Mouse (Mus musculus) liver, adult 2 months (tissue): Measurements from ENCODE around the gene Disc1. TPM values are rescaled to one million over a fixed set of nuclear protein-coding genes. Genes with fewer than 3 reads are reported as not detected.

Source experiments
- DNase-seq: peaks from one replicate; pipeline ENCODE4 v3.0.0-alpha.2; 2011; ENCODE audit warnings: low read depth, low spot score; ENCODE audit errors: extremely low read depth
- H3K27ac ChIP-seq: fragments of 200-500 bp; replicated peaks from 2 replicates; pipeline ENCODE4 v1.5.1; 2012; ENCODE audit warnings: low read depth, mild to moderate bottlenecking, control low read depth, inconsistent platforms, low read length; ENCODE audit not compliant: insufficient read depth
- H3K27me3 ChIP-seq: fragments of 200-500 bp; 2 replicates; pipeline ENCODE4 v1.6.1; 2012; ENCODE audit warnings: mild to moderate bottlenecking, moderate library complexity, low read length, inconsistent platforms; ENCODE audit not compliant: control insufficient read depth, insufficient read depth
- H3K36me3 ChIP-seq: fragments of 200-500 bp; 2 replicates; pipeline ENCODE4 v1.6.1; 2012; ENCODE audit warnings: low read length, inconsistent platforms; ENCODE audit not compliant: control insufficient read depth, insufficient read depth
- H3K4me1 ChIP-seq: fragments of 200-500 bp; 2 replicates; pipeline ENCODE4 v1.6.1; 2011; ENCODE audit warnings: low read length; ENCODE audit not compliant: control insufficient read depth, insufficient read depth
- H3K4me3 ChIP-seq: fragments of 200-500 bp; 2 replicates; pipeline ENCODE4 v1.5.1; 2011; ENCODE audit warnings: low read depth, mild to moderate bottlenecking, control low read depth, low read length, moderate library complexity; ENCODE audit not compliant: insufficient read depth
- H3K79me2 ChIP-seq: fragments of 200-500 bp; 2 replicates; pipeline ENCODE4 v1.6.1; 2012; ENCODE audit warnings: inconsistent platforms, mild to moderate bottlenecking, low read length, moderate library complexity; ENCODE audit not compliant: control insufficient read depth, insufficient read depth
- H3K9ac ChIP-seq: fragments of 200-500 bp; 2 replicates; pipeline ENCODE4 v1.6.1; 2012; ENCODE audit warnings: low read depth, mild to moderate bottlenecking, control low read depth, inconsistent platforms, low read length
- CTCF ChIP-seq: fragments of 200-500 bp; IDR thresholded peaks from 2 replicates; pipeline ENCODE4 v1.5.1; 2011; ENCODE audit warnings: low read depth, low read length, control low read depth
- POLR2A ChIP-seq: fragments of 200-500 bp; IDR thresholded peaks from 2 replicates; pipeline ENCODE4 v1.6.1; 2011; ENCODE audit warnings: low read length, control low read depth; ENCODE audit not compliant: insufficient read depth; ENCODE audit errors: extremely low read depth
- WGBS: fragments of 180-500 bp; shearing (Covaris S2); methylation state at CpG from one replicate; pipeline ENCODE4 v1.1.7; 2018; 5-methylcytosine and 5-hydroxymethylcytosine counted together
- polyA plus RNA-seq: library from polyadenylated mRNA; depleted of rRNA; stranded (reverse); fragments of >200 nt; gene quantifications from 2 replicates; pipeline ENCODE4 v1.2.3, GENCODE M21; 2012
- total RNA-seq: library from RNA; depleted of rRNA; stranded (reverse); fragments of >200 nt; gene quantifications from 2 replicates; pipeline ENCODE4 v1.2.3, GENCODE M21; 2014

Gene Disc1
- total and polyA plus RNA-seq, 2 experiments, result 0.16 to 0.37 TPM

DNA sequence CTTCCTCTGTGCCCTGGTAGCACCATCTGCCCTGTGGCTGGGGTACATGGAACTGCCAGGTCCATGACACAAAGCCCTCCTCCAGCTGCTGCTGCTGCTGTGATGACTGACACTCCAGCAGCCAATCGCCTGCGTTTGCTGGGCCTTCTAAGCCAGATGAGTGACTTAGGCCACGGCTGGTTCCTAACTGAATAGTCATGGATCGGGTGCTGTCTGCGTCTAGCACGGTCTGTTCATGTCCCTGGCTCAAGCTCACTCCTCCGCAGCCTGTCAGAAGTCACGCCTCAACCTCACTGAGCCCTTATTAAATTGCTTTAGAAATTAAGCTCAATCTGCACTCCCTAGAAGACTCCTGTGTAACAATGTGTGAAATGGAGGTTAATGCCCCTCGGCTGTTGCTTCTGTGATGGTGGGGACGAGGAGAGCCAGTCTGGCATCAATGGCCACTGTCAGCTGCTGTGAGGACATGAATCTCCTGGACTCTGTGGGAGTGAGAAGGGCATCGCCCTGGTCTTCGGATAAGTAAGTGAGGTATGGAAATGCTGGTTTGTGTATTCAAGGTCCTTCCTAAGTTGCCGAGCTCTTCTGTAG, 146.4 kb downstream of the Disc1 start:
- Histone ChIP-seq H3K27ac (no peak overlapping the region), H3K4me3 (no peak overlapping the region), H3K36me3 (no peaks in the 10 kb centered on the region), H3K4me1 (no peaks in the 10 kb centered on the region), H3K79me2 (no peaks in the 10 kb centered on the region), H3K27me3 (no peaks in the 10 kb centered on the region), H3K9ac (no peak overlapping the region)
- WGBS, result 92% methylated on average over 13 of the region's 13 CpGs
- no peak for DNase-seq
- TF ChIP-seq CTCF (no peak), POLR2A (no peak)

DNA sequence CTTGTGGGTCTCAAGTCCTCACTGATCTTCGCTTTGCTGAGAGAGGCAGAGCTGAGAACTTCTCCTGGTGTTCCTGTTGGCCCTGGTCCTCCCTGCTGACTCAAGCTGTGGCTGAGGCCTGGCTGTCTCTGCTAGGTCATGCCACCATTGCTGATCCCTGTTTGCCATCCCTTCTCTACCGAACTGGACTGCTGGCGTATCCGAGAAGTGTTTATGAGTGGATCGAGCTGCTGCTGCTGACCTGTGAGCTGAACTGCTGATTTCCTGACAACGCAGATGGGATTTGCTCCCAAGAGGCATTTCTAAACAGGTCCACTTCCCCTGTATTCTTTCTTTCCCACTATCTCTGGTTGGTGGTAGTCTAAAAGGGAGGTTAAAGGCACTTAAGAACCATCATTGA, 147.7 kb downstream of the Disc1 start:
- Histone ChIP-seq H3K4me3 (no peak overlapping the region), H3K36me3 (no peaks in the 10 kb centered on the region), H3K27me3 (no peaks in the 10 kb centered on the region), H3K9ac (no peak overlapping the region), H3K27ac (no peak overlapping the region), H3K79me2 (no peaks in the 10 kb centered on the region), H3K4me1 (no peaks in the 10 kb centered on the region)
- TF ChIP-seq CTCF (no peak), POLR2A (no peak)
- no peak for DNase-seq
- 96% methylated on average over 6 of the region's 6 CpGs for WGBS

DNA sequence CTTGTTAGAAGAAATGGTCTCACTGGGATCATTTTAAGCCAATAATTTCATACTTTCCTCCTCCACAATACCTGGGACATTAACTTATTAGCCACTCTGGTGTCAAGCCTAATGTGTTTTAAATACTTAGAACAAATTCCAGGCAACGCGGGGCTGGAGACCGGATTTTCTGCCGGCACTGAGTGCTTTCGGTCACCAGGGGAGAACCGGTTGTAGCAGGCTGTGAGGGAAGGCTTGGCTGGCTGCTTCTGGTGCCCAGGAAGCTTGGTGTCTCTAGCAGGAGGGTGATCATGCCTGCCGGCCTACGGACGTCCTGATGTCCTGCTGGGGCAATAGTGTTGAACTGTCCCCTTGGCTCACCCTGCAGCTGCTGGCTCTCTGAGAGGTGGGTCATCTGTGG, 149.0 kb downstream of the Disc1 start:
- no peak overlapping the region for H3K4me3 ChIP-seq
- no peaks in the 10 kb centered on the region for H3K4me1 ChIP-seq
- DNase-seq, result no peak
- H3K9ac ChIP-seq, result no peak overlapping the region
- H3K79me2 ChIP-seq, result no peaks in the 10 kb centered on the region
- no peaks in the 10 kb centered on the region for H3K36me3 ChIP-seq
- H3K27ac ChIP-seq, result no peak overlapping the region
- WGBS, result 90% methylated on average over 9 of the region's 9 CpGs
- no peaks in the 10 kb centered on the region for H3K27me3 ChIP-seq
- TF ChIP-seq POLR2A (no peak), CTCF (no peak)

DNA sequence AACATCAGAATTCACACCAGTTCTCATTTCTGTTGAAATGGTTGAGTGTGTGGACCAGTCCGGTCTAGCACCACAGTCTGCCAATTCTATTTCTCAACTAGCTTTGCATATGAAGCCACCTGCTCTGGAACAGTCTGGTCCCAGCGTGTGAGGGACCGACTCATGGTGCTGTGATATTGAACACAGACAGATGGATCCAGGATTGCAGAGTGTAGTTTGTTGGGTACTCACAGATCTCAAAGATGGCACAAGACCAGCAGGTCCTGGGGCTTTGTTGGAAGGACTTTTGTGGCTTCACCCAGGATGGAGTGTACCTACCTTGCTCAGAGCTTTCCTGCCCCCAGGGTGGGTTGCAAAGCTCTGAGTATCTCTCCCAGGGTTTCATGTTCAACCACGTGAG, 151.6 kb downstream of the Disc1 start:
- H3K4me1 ChIP-seq, result no peaks in the 10 kb centered on the region
- TF ChIP-seq POLR2A, result no peak
- no peak for TF ChIP-seq CTCF
- H3K9ac ChIP-seq, result no peak overlapping the region
- 89% methylated on average over 4 of the region's 4 CpGs for WGBS
- H3K36me3 ChIP-seq, result no peaks in the 10 kb centered on the region
- no peak overlapping the region for H3K27ac ChIP-seq
- no peak for DNase-seq
- H3K4me3 ChIP-seq, result no peak overlapping the region
- no peaks in the 10 kb centered on the region for H3K79me2 ChIP-seq
- H3K27me3 ChIP-seq, result no peaks in the 10 kb centered on the region

DNA sequence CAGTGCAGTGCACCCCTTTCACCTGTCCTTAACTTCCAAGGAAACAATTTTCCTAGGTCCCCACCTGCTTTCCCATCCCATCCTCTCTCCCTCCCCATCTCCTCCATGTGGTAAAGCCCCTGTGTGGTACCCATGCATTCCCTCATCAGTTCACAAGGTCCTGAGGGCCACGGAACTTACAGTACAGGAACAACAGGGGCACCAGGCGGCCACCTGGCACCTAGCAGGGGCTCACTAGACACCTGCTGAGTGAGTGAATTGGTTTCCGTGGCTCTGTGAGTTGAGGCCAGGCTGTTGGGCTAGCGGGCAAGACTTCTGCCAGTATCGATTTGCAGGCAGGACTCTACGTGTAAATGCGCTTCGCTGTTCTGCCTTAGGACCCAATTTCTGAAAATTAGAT, 152.4 kb downstream of the Disc1 start:
- no peaks in the 10 kb centered on the region for H3K27me3 ChIP-seq
- no peak for TF ChIP-seq POLR2A
- TF ChIP-seq CTCF, result no peak
- H3K4me3 ChIP-seq, result no peak overlapping the region
- no peaks in the 10 kb centered on the region for H3K36me3 ChIP-seq
- WGBS, result 81% methylated on average over 8 of the region's 8 CpGs
- no peaks in the 10 kb centered on the region for H3K79me2 ChIP-seq
- DNase-seq, result no peak
- no peak overlapping the region for H3K9ac ChIP-seq
- no peaks in the 10 kb centered on the region for H3K4me1 ChIP-seq
- no peak overlapping the region for H3K27ac ChIP-seq

DNA sequence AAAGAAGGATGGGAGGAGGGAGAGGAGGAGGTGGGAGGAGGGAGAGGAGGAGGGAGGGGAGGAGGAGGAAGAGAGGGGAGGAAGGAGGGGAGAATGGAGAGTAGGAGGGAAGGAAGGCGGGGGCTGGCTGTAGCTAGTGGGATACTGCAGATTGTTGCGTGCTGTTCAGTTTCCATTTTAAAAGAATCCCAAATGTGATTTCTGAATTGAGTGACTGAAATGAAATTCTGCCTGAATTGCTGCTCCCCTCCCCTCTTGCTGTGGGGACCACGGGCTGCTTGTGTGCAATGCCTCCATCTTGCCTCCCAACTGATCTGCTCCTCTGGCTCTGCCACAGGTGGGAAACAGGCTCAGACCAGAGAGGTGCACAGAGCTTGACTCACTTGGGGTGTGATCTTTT, 153.0 kb downstream of the Disc1 start:
- H3K4me3 ChIP-seq, result no peak overlapping the region
- no peaks in the 10 kb centered on the region for H3K36me3 ChIP-seq
- no peaks in the 10 kb centered on the region for H3K4me1 ChIP-seq
- no peaks in the 10 kb centered on the region for H3K79me2 ChIP-seq
- TF ChIP-seq CTCF (no peak), POLR2A (no peak)
- H3K27ac ChIP-seq, result no peak overlapping the region
- H3K9ac ChIP-seq, result no peak overlapping the region
- no peak for DNase-seq
- WGBS, result 89% methylated on average over 3 of the region's 3 CpGs
- H3K27me3 ChIP-seq, result no peaks in the 10 kb centered on the region
